ENCODE assay signal across 20 mouse cellular contexts in the genomic region with DNA sequence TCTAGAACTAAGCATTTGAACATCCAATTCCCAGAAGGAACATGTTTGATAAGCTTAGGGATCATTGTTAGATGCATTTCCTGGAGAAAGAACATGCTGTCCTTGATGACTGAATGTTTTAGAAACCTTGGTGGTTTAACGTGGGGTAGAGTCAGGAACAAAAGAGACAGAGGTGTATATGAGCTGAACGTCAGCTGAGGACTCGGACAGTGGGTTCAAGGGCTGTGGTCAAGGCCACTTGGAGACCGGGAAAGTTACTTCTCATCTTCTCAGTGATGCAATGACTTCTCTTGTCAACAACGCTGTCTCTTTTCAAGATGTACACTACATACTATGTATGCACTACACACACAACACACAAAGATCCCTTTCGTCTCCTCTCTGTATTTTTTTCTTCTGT. TPM values are rescaled to one million over a fixed set of nuclear protein-coding genes. Genes with fewer than 3 reads are reported as not detected.
"Had no signal": no experiment of that assay in that cellular context is flagged by ENCODE, and none has a peak within 500 bp of the region (broad histone marks: within the 10 kb centered on the region; RNA-seq: fewer than 3 reads in every experiment).

No protein-coding gene starts in this region.

- H3K4me1 ChIP-seq: liver, embryonic 15.5 days; megakaryocyte, embryonic 14.5 days; stomach, embryonic 15.5 days had no signal

- H3K27ac ChIP-seq: liver, embryonic 15.5 days; lung, embryonic 15.5 days; macrophage; neural tube, embryonic 12.5 days; stomach, embryonic 15.5 days; stomach, postnatal 0 days had no signal

- DNase-seq: liver, postnatal 0 days; lung, adult 2 months; lung, postnatal 10 days; lung, postnatal 36 days; right cerebral cortex, postnatal 14 days; thymus, adult 18-20 months; thymus, postnatal 14 days; thymus, postnatal 36 days had no signal

- H3K27me3 ChIP-seq: liver, embryonic 15.5 days; lung, embryonic 15.5 days; megakaryocyte, embryonic 14.5 days; midbrain, embryonic 13.5 days; midbrain, embryonic 15.5 days; neural tube, embryonic 12.5 days; stomach, embryonic 15.5 days had no signal

- H3K4me3 ChIP-seq: liver, embryonic 15.5 days; lung, embryonic 15.5 days; megakaryocyte, embryonic 14.5 days; midbrain, embryonic 13.5 days; midbrain, embryonic 15.5 days; neural tube, embryonic 12.5 days; stomach, embryonic 15.5 days had no signal

- H3K36me3 ChIP-seq: liver, embryonic 15.5 days; lung, embryonic 15.5 days; midbrain, embryonic 15.5 days; stomach, embryonic 15.5 days had no signal

RNA-seq across cellular contexts. Expression of gene Fam13c, which starts 46.4 kb away (rescaled TPM):
- total RNA-seq: megakaryocyte progenitor cell, adult 5-6 weeks; monocyte, adult 5-6 weeks; neutrophil, adult 5-6 weeks had no signal
- polyA plus RNA-seq: macrophage had no signal
